Mouse (Mus musculus) CH12.LX (cell line): Measurements from ENCODE around the gene Tln2. TPM values are rescaled to one million over a fixed set of nuclear protein-coding genes. Genes with fewer than 3 reads are reported as not detected.

Experiments
- DNase-seq: peaks from one replicate; pipeline ENCODE4 v3.0.0-alpha.2; 2013; ENCODE audit errors: extremely low read depth
- H3K27ac ChIP-seq: 2 replicates; pipeline ENCODE4 v1.5.1; 2012; ENCODE audit warnings: low read depth, mild to moderate bottlenecking, control low read depth, moderate library complexity; ENCODE audit not compliant: insufficient read depth
- H3K27me3 ChIP-seq: replicated peaks from 2 replicates; pipeline ENCODE3; 2012; ENCODE audit warnings: inconsistent platforms
- H3K36me3 ChIP-seq, 2 experiments: replicated peaks in 1 of 2; 2 replicates each; pipeline versions ENCODE3 to v1.6.1; 2012; ENCODE audit warnings: inconsistent platforms in 1 of 2, low read length in 1 of 2, mild to moderate bottlenecking in 1 of 2, mixed read lengths in 1 of 2, moderate library complexity in 1 of 2; ENCODE audit not compliant: control insufficient read depth in 1 of 2, insufficient read depth in 1 of 2
- H3K4me1 ChIP-seq, 2 experiments: 2 replicates each; pipeline ENCODE4 v1.6.1; 2012; ENCODE audit warnings: inconsistent platforms in 1 of 2, moderate library complexity in 1 of 2; ENCODE audit not compliant: insufficient read depth in 2 of 2, control insufficient read depth in 1 of 2
- H3K4me2 ChIP-seq: 2 replicates; pipeline ENCODE4 v1.6.1; 2012; ENCODE audit warnings: low read depth, mild to moderate bottlenecking, control low read depth; ENCODE audit not compliant: poor library complexity, insufficient read depth, severe bottlenecking
- H3K4me3 ChIP-seq, 3 experiments: fragments of 150-350 bp in 1 of 3; sonication (generic) in 1 of 3; replicated peaks in 1 of 3; 2 replicates each; pipeline versions ENCODE3 to v1.5.1; 2011 to 2012; ENCODE audit warnings: low read depth in 2 of 3, low read length in 2 of 3, mild to moderate bottlenecking in 2 of 3, moderate library complexity in 2 of 3, control low read depth in 1 of 3, improper control_type of control experiment in 1 of 3, inconsistent platforms in 1 of 3, mixed read lengths in 1 of 3; ENCODE audit not compliant: poor library complexity in 1 of 3
- H3K79me2 ChIP-seq: replicated peaks from 2 replicates; pipeline ENCODE4 v1.6.1; 2012; ENCODE audit warnings: mild to moderate bottlenecking, moderate library complexity; ENCODE audit not compliant: control insufficient read depth, poor library complexity, insufficient read depth, severe bottlenecking; ENCODE audit errors: extremely low read depth
- H3K9ac ChIP-seq: 2 replicates; pipeline ENCODE4 v1.6.1; 2012; ENCODE audit warnings: low read depth, mild to moderate bottlenecking, control low read depth, moderate library complexity; ENCODE audit not compliant: insufficient read depth
- H3K9me3 ChIP-seq: replicated peaks from 2 replicates; pipeline ENCODE3; 2012; ENCODE audit warnings: low read length, inconsistent platforms, mixed read lengths
- BHLHE40 ChIP-seq: IDR thresholded peaks from 2 replicates; pipeline ENCODE4 v1.6.1; 2011; ENCODE audit warnings: mild to moderate bottlenecking, low read depth, low read length, improper control_type of control experiment
- CHD1 ChIP-seq: IDR thresholded peaks from 2 replicates; pipeline ENCODE4 v1.6.1; 2012; ENCODE audit warnings: low read depth, low read length, improper control_type of control experiment, inconsistent platforms
- CHD2 ChIP-seq: IDR thresholded peaks from 2 replicates; pipeline ENCODE4 v1.6.1; 2011; ENCODE audit warnings: low read length, improper control_type of control experiment
- CTCF ChIP-seq, 2 experiments: IDR thresholded peaks in 1 of 2; conservative IDR thresholded peaks in 1 of 2; 2 replicates each; pipeline ENCODE4 v1.5.1; 2011 to 2012; ENCODE audit warnings: low read depth in 2 of 2, low read length in 2 of 2, improper control_type of control experiment in 1 of 2, inconsistent platforms in 1 of 2, mild to moderate bottlenecking in 1 of 2, moderate library complexity in 1 of 2
- E2F4 ChIP-seq: IDR thresholded peaks from 2 replicates; pipeline ENCODE4 v1.6.1; 2011; ENCODE audit warnings: low read depth, low read length, improper control_type of control experiment; ENCODE audit not compliant: insufficient replicate concordance
- EP300 ChIP-seq: IDR thresholded peaks from 2 replicates; pipeline ENCODE4 v1.6.1; 2011; ENCODE audit warnings: low read length, improper control_type of control experiment
- ETS1 ChIP-seq: conservative IDR thresholded peaks from 2 replicates; pipeline ENCODE4 v1.6.1; 2012; ENCODE audit warnings: low read depth, mild to moderate bottlenecking, inconsistent platforms, low read length, improper control_type of control experiment, moderate library complexity
- HCFC1 ChIP-seq: IDR thresholded peaks from 2 replicates; pipeline ENCODE4 v1.6.1; 2012; ENCODE audit warnings: low read depth, mild to moderate bottlenecking, inconsistent platforms, low read length, improper control_type of control experiment
- IRF4 ChIP-seq: IDR thresholded peaks from 2 replicates; pipeline ENCODE4 v1.6.1; 2014; ENCODE audit warnings: low read depth, mild to moderate bottlenecking, inconsistent platforms, low read length, improper control_type of control experiment
- JUN ChIP-seq: IDR thresholded peaks from 2 replicates; pipeline ENCODE4 v1.6.1; 2011; ENCODE audit warnings: low read depth, mild to moderate bottlenecking, low read length, improper control_type of control experiment, moderate library complexity; ENCODE audit not compliant: insufficient read depth
- JUND ChIP-seq: conservative IDR thresholded peaks from 2 replicates; pipeline ENCODE4 v1.6.1; 2011; ENCODE audit warnings: low read depth, low read length, improper control_type of control experiment
- KAT2A ChIP-seq: IDR thresholded peaks from 2 replicates; pipeline ENCODE4 v1.6.1; 2012; ENCODE audit warnings: low read length, improper control_type of control experiment, inconsistent platforms; ENCODE audit not compliant: insufficient replicate concordance
- MAFK ChIP-seq: IDR thresholded peaks from 2 replicates; pipeline ENCODE4 v1.6.1; 2011; ENCODE audit warnings: low read length, improper control_type of control experiment; ENCODE audit not compliant: insufficient replicate concordance
- MAX ChIP-seq: IDR thresholded peaks from 2 replicates; pipeline ENCODE4 v1.6.1; 2011; ENCODE audit warnings: low read length, improper control_type of control experiment
- MAZ ChIP-seq: IDR thresholded peaks from 2 replicates; pipeline ENCODE4 v1.6.1; 2012; ENCODE audit warnings: low read depth, mild to moderate bottlenecking, inconsistent platforms, low read length, improper control_type of control experiment, moderate library complexity
- MEF2A ChIP-seq: IDR thresholded peaks from 2 replicates; pipeline ENCODE4 v1.6.1; 2014; ENCODE audit warnings: low read depth, mild to moderate bottlenecking, inconsistent platforms, low read length, improper control_type of control experiment, borderline replicate concordance
- MXI1 ChIP-seq: IDR thresholded peaks from 2 replicates; pipeline ENCODE4 v1.6.1; 2011; ENCODE audit warnings: mild to moderate bottlenecking, low read depth, low read length, improper control_type of control experiment
- MYC ChIP-seq: IDR thresholded peaks from 2 replicates; pipeline ENCODE4 v1.6.1; 2011; ENCODE audit warnings: low read depth, mild to moderate bottlenecking, improper control_type of control experiment, low read length
- NELFE ChIP-seq: IDR thresholded peaks from 2 replicates; pipeline ENCODE4 v1.6.1; 2011; ENCODE audit warnings: low read depth, low read length, improper control_type of control experiment
- PAX5 ChIP-seq: IDR thresholded peaks from 2 replicates; pipeline ENCODE4 v1.6.1; 2012; ENCODE audit warnings: low read length, inconsistent platforms, mixed read lengths
- POLR2A ChIP-seq: IDR thresholded peaks from 2 replicates; pipeline ENCODE4 v1.6.1; 2011; ENCODE audit warnings: low read depth, mild to moderate bottlenecking, improper control_type of control experiment, low read length
- POLR2AphosphoS2 ChIP-seq: IDR thresholded peaks from 2 replicates; pipeline ENCODE4 v1.6.1; 2011; ENCODE audit warnings: low read depth, low read length, improper control_type of control experiment
- RAD21 ChIP-seq: IDR thresholded peaks from 2 replicates; pipeline ENCODE4 v1.6.1; 2011; ENCODE audit warnings: low read depth, mild to moderate bottlenecking, low read length, improper control_type of control experiment, moderate library complexity
- RCOR1 ChIP-seq: conservative IDR thresholded peaks from 2 replicates; pipeline ENCODE4 v1.6.1; 2012; ENCODE audit warnings: low read depth, mild to moderate bottlenecking, inconsistent platforms, low read length, improper control_type of control experiment
- SIN3A ChIP-seq: IDR thresholded peaks from 2 replicates; pipeline ENCODE4 v1.6.1; 2012; ENCODE audit warnings: low read length, improper control_type of control experiment, inconsistent platforms
- TBP ChIP-seq: conservative IDR thresholded peaks from 2 replicates; pipeline ENCODE4 v1.6.1; 2011; ENCODE audit warnings: low read depth, low read length, improper control_type of control experiment
- TCF12 ChIP-seq: IDR thresholded peaks from 2 replicates; pipeline ENCODE4 v1.6.1; 2014; ENCODE audit warnings: low read depth, mild to moderate bottlenecking, inconsistent platforms, low read length, improper control_type of control experiment
- USF1 ChIP-seq: IDR thresholded peaks from 2 replicates; pipeline ENCODE4 v1.6.1; 2014; ENCODE audit warnings: low read depth, mild to moderate bottlenecking, inconsistent platforms, low read length, improper control_type of control experiment
- ZKSCAN1 ChIP-seq: IDR thresholded peaks from 2 replicates; pipeline ENCODE4 v1.6.1; 2012; ENCODE audit warnings: low read depth, inconsistent platforms, low read length, improper control_type of control experiment, borderline replicate concordance
- ZMIZ1 ChIP-seq: IDR thresholded peaks from 2 replicates; pipeline ENCODE4 v1.6.1; 2012; ENCODE audit warnings: low read depth, mild to moderate bottlenecking, inconsistent platforms, low read length, improper control_type of control experiment
- ZNF384 ChIP-seq: IDR thresholded peaks from 2 replicates; pipeline ENCODE4 v1.6.1; 2012; ENCODE audit warnings: low read depth, low read length, improper control_type of control experiment, inconsistent platforms
- dilution Hi-C: fragments of 300-500 bp; cut with MboI; formaldehyde crosslinking; loops from 2 replicates; pipeline ENCODE4 v1.14.3; 2020; ENCODE audit warnings: low sequenced_read_pairs; ENCODE audit not compliant: extremely low pct_unique_long_range_greater_than_20kb, extremely low pct_ligation_motif_present
- in situ Hi-C: fragments of 300-500 bp; cut with MboI; formaldehyde crosslinking; loops from 3 replicates; pipeline ENCODE4 v1.14.3; 2019; ENCODE audit warnings: low sequenced_read_pairs, low pct_ligation_motif_present, low pct_unique_long_range_greater_than_20kb, mixed read lengths
- polyA plus RNA-seq: library from polyadenylated mRNA; unstranded; fragments of >175 nt; gene quantifications from 2 replicates; pipeline ENCODE4 v1.2.1, GENCODE M21; 2012; ENCODE audit warnings: low read depth; ENCODE audit not compliant: insufficient read length
- total RNA-seq, 2 experiments: library from RNA; depleted of rRNA; stranded (reverse); fragments of 300-350 nt in 1 of 2; fragments of >200 nt in 1 of 2; gene quantifications; 2 replicates each; pipeline ENCODE4 v1.2.3; 2012 to 2014

Tln2 gene
- total and polyA plus RNA-seq, 3 experiments = 2.6 to 4.4 (median 4.4) TPM

DNA sequence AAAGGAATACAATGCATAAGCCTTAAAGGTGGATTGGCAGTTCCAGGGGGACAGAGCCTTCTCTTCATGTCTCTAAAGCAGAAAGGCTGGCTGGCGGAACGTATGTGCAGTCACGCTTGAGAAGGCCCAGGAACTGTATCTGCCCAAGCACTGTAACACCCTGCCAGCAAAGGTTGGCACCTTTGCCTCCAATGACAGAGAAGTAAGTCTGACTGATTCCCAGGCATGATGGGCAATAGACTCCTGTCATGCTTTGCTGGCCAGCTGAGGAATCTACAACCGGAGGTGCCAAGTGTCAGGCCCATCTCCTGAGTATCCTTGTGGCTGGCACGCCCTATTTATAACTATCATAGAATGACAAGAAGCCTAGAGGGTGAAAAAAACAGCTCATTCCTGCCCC, 83.3 kb downstream of the Tln2 start:
- in situ Hi-C loops = no loop called here
- H3K4me2 ChIP-seq = no peak overlapping the region
- no peak overlapping the region for H3K4me3 ChIP-seq
- H3K4me1 ChIP-seq = no peaks in the 10 kb centered on the region
- dilution Hi-C loops = no loop called here
- H3K9me3 ChIP-seq = no peaks in the 10 kb centered on the region
- no peak overlapping the region for H3K27ac ChIP-seq
- no peaks in the 10 kb centered on the region for H3K79me2 ChIP-seq
- H3K9ac ChIP-seq = no peak overlapping the region
- H3K36me3 ChIP-seq = no peaks in the 10 kb centered on the region
- DNase-seq = no peak
- H3K27me3 ChIP-seq = no peaks in the 10 kb centered on the region
- TF ChIP-seq MAX = no peak
- TF ChIP-seq BHLHE40 = no peak
- no peak for TF ChIP-seq NELFE
- TF ChIP-seq EP300 = no peak
- TF ChIP-seq RCOR1 = no peak
- no peak for TF ChIP-seq USF1
- TF ChIP-seq HCFC1 = no peak

DNA sequence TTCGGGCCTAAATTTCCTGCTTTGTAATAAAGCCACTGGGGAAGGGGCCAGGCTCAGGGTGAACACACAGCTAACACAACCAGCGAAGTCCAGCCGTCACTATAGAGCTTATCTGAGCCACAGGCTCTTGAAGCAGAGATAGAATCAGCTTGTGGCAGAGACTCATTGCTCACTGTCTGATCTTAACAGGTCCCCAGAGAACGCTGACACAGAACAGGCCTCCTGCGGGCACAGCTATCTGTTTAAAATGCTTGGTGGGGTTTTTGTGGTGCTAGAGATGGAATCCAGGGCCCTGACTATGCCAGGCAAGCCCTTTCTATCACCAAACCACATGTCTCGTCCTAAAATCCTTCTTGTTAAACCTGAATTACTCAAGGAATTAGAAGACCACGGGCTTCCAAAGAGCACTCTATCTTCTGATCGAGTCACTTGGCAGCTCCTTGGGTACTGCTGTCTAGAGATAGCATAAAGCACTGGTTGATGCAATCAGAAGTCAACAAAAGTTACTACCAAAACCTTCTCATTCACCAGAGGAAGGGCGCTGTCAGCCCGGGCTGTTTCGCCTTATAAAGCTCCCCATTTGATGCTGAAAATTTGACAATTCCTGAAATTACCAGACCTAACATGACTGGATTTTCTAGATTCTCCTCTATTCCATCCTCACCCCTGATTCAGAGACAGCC, 95.9 kb downstream of the Tln2 start:
- Histone ChIP-seq H3K4me2 (peak overlapping the region; percentile 11; the same call in 1 of the 2 replicates), H3K4me3 (no peak overlapping the region), H3K9me3 (peaks cover 2% of the 10 kb centered on the region), H3K79me2 (no peaks in the 10 kb centered on the region), H3K36me3 (no peaks in the 10 kb centered on the region), H3K27ac (0 out of 2 replicates have a peak overlapping the region, but pooled peaks have one; percentile 37), H3K4me1 (peaks cover 7 to 24% of the 10 kb centered on the region in 2 experiments), H3K9ac (peak overlapping the region; percentile 25; the same call in 1 of the 2 replicates), H3K27me3 (no peaks in the 10 kb centered on the region)
- DNase-seq = peak; percentile 94
- dilution Hi-C loops (no loop called here), in situ Hi-C loops (loop anchor here (25.0 kb wide), 1 partner anchor 174 kb away; no protein-coding TSS in a partner anchor)
- TF ChIP-seq TCF12 (peak; percentile 76), POLR2A (no peak), ETS1 (peak; percentile 67), NELFE (no peak), ZKSCAN1 (no peak), ZNF384 (no peak), RCOR1 (peak; percentile 94), POLR2AphosphoS2 (no peak), MYC (0 out of 2 replicates have a peak, but pooled peaks have one; percentile 62), MAX (peak; percentile 30; the same call in 1 of the 2 replicates), MEF2A (peak; percentile 79), JUND (peak; percentile 80), USF1 (no peak), JUN (peak; percentile 69), CHD1 (no peak), TBP (no peak), CTCF (conservative IDR thresholded peaks at IDR 0.05 in 1 of 2, IDR thresholded peaks at IDR 0.05 in 1 of 2; ENCODE audit: low read depth in 2 of 2, low read length in 2 of 2) (no peak), MAFK (peak; percentile 95), MXI1 (peak; percentile 67), MAZ (peak; percentile 72; the same call in 1 of the 2 replicates), E2F4 (no peak), IRF4 (peak; percentile 97), KAT2A (peak; percentile 74; the same call in 1 of the 2 replicates), BHLHE40 (peak; percentile 61), CHD2 (0 out of 2 replicates have a peak, but pooled peaks have one; percentile 37), ZMIZ1 (peak; percentile 40; the same call in 1 of the 2 replicates), HCFC1 (no peak; the same call in 1 of the 2 replicates), RAD21 (peak; percentile 11), SIN3A (no peak), PAX5 (no peak)
